Mouse (Mus musculus): Measurements from ENCODE around the gene C130074G19Rik. TPM values are rescaled to one million over a fixed set of nuclear protein-coding genes. Genes with fewer than 3 reads are reported as not detected.

C130074G19Rik gene
- polyA plus RNA-seq, 2 experiments: 1.1 to 7.4 TPM

DNA sequence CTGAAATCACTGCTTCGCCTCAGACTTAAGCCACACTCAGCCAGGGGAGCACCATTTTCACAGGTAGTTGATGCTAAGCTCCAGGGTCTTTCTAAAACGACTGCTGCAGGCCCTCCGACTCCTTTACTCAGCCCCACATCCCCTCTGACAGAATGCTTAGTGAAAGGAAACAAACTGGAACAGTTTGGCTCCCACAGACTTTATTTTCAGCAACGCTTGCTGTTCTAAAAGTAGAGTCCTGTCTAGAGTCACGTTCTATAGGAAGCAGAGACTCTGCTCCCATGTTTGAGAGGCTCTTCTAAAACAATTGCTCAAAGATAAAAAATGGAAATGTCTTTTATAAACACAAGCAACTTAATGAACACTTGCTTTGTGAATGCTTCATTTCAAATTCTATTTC, 37.0 kb upstream of the C130074G19Rik start:
- DNase-seq (ENCODE audit: low read depth in 3 of 3, low spot score in 3 of 3) (no peak), ATAC-seq (ENCODE audit: insufficient read depth) (no peak)
- Histone ChIP-seq H3K4me1 (replicated peaks; ENCODE audit: control insufficient read depth in 2 of 2, insufficient read depth in 2 of 2, low read length in 1 of 2) (no peaks in the 10 kb centered on the region), H3K9ac (replicated peaks) (no peak overlapping the region), H3K36me3 (replicated peaks; ENCODE audit: control insufficient read depth, insufficient read depth, low read depth) (no peaks in the 10 kb centered on the region), H3K9me3 (ENCODE audit: control insufficient read depth, low read length) (no peaks in the 10 kb centered on the region), H3K27me3 (ENCODE audit: control insufficient read depth, insufficient read depth, low read length) (no peaks in the 10 kb centered on the region), H3K27ac (no peak overlapping the region), H3K4me3 (ENCODE audit: insufficient read depth in 1 of 2, low read depth in 2 of 2, low read length in 2 of 2) (no peak overlapping the region), H3K4me2 (ENCODE audit: low read depth) (no peak overlapping the region)
- TF ChIP-seq CTCF (IDR thresholded peaks at IDR 0.05; ENCODE audit: low read depth) (no peak), EP300 (IDR thresholded peaks at IDR 0.05; ENCODE audit: low read depth) (no peak)
- 55% methylated on average over 5 of the region's 5 CpGs for WGBS (ENCODE audit: insufficient replicate concordance)

DNA sequence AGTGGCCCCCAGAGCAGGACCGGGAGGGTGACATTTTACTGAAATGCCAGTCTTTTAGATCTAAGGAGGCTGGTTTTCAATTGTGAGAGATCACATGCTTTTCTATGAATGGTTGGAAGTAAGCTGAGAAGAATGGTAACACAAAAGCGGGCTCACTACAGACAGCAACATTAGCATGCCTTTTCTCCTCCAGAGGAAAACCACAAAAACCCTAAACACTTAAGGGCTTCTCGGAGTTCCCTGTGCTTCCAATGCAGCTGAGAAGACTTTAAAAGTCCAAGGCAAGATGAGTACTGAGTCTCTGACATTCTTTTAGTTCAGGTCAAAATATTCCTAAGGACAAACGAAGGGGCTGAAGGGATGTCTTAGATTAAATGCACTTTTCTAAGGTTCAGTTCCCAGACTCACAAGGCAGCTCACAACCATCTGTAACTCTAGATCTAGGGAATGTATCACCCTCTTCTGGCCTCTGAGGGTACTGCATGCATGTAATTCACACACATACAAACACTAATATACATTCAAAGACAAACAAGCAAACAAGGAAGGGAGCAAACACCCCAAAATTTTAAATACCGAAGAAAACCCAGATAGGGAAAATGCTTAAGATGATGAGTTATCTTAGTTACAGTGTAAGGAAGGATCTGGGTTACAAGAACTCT, 35.3 kb upstream of the C130074G19Rik start:
- H3K4me1 ChIP-seq (replicated peaks; ENCODE audit: control insufficient read depth in 2 of 2, insufficient read depth in 2 of 2, low read length in 1 of 2): no peaks in the 10 kb centered on the region
- WGBS (ENCODE audit: insufficient replicate concordance): 44% methylated on average over 5 of the region's 5 CpGs
- H3K9ac ChIP-seq (replicated peaks): no peak overlapping the region
- ATAC-seq (ENCODE audit: insufficient read depth) (no peak), DNase-seq (ENCODE audit: low read depth in 3 of 3, low spot score in 3 of 3) (no peak)
- no peaks in the 10 kb centered on the region for H3K9me3 ChIP-seq (ENCODE audit: control insufficient read depth, low read length)
- no peak overlapping the region for H3K4me3 ChIP-seq (ENCODE audit: insufficient read depth in 1 of 2, low read depth in 2 of 2, low read length in 2 of 2)
- TF ChIP-seq CTCF (IDR thresholded peaks at IDR 0.05; ENCODE audit: low read depth) (peak; percentile 54; the same call in 1 of the 2 replicates), EP300 (IDR thresholded peaks at IDR 0.05; ENCODE audit: low read depth) (no peak)
- no peak overlapping the region for H3K4me2 ChIP-seq (ENCODE audit: low read depth)
- H3K27me3 ChIP-seq (ENCODE audit: control insufficient read depth, insufficient read depth, low read length): no peaks in the 10 kb centered on the region
- no peak overlapping the region for H3K27ac ChIP-seq
- no peaks in the 10 kb centered on the region for H3K36me3 ChIP-seq (replicated peaks; ENCODE audit: control insufficient read depth, insufficient read depth, low read depth)

DNA sequence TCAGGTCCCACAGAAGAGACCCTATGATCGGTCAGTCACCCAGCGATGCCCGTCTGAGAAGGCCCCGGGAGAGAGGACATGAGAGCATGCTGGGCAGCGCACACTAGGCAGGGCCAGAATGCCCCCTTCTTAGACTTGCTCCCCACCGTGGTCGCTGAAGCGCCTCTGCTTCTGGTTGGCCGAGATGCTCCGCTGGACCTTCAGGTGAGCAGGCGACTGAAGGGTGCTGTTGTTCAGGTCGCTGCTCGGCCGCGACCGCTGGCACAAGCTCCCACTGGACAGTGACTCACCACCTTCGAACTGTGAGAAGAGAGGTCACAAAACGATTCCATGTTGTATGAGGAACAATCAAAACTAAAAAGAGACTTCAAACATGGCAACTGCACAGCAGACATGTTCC, 29.3 kb upstream of the C130074G19Rik start:
- TF ChIP-seq CTCF (IDR thresholded peaks at IDR 0.05; ENCODE audit: low read depth) (no peak), EP300 (IDR thresholded peaks at IDR 0.05; ENCODE audit: low read depth) (no peak)
- H3K4me2 ChIP-seq (ENCODE audit: low read depth): no peak overlapping the region
- H3K36me3 ChIP-seq (replicated peaks; ENCODE audit: control insufficient read depth, insufficient read depth, low read depth): no peaks in the 10 kb centered on the region
- ATAC-seq (ENCODE audit: insufficient read depth): no peak
- no peak overlapping the region for H3K9ac ChIP-seq (replicated peaks)
- WGBS (ENCODE audit: insufficient replicate concordance): 85% methylated on average over 18 of the region's 18 CpGs
- H3K27ac ChIP-seq: no peak overlapping the region
- H3K9me3 ChIP-seq (ENCODE audit: control insufficient read depth, low read length): no peaks in the 10 kb centered on the region
- H3K4me3 ChIP-seq (ENCODE audit: insufficient read depth in 1 of 2, low read depth in 2 of 2, low read length in 2 of 2): no peak overlapping the region
- no peak for DNase-seq (ENCODE audit: low read depth in 3 of 3, low spot score in 3 of 3)
- H3K4me1 ChIP-seq (replicated peaks; ENCODE audit: control insufficient read depth in 2 of 2, insufficient read depth in 2 of 2, low read length in 1 of 2): no peaks in the 10 kb centered on the region
- H3K27me3 ChIP-seq (ENCODE audit: control insufficient read depth, insufficient read depth, low read length): no peaks in the 10 kb centered on the region

DNA sequence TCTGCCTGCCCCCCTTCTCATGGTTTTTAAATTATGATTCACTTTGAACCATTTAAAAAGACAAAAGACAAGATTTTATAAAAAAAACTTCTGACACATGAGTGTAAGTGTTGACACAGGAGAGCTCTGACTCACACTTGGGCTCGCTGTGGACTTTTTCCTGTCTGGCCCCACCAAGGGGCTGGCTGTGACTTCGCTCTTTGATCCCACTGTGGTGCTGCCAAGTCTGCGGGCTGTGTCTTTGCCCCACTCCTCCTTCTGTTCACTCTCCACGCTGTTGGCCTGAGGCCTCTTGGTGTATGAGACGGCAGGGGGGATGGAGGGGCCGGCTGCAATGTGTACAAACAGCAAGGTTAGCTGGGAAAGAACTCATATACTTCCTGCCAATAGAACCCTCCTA, 28.8 kb upstream of the C130074G19Rik start:
- Histone ChIP-seq H3K4me1 (replicated peaks; ENCODE audit: control insufficient read depth in 2 of 2, insufficient read depth in 2 of 2, low read length in 1 of 2) (no peaks in the 10 kb centered on the region), H3K4me2 (ENCODE audit: low read depth) (no peak overlapping the region), H3K27ac (no peak overlapping the region), H3K36me3 (replicated peaks; ENCODE audit: control insufficient read depth, insufficient read depth, low read depth) (no peaks in the 10 kb centered on the region), H3K4me3 (ENCODE audit: insufficient read depth in 1 of 2, low read depth in 2 of 2, low read length in 2 of 2) (no peak overlapping the region), H3K9me3 (ENCODE audit: control insufficient read depth, low read length) (no peaks in the 10 kb centered on the region), H3K9ac (replicated peaks) (no peak overlapping the region), H3K27me3 (ENCODE audit: control insufficient read depth, insufficient read depth, low read length) (no peaks in the 10 kb centered on the region)
- DNase-seq (ENCODE audit: low read depth in 3 of 3, low spot score in 3 of 3) (no peak), ATAC-seq (ENCODE audit: insufficient read depth) (no peak)
- 63% methylated on average over 6 of the region's 6 CpGs for WGBS (ENCODE audit: insufficient replicate concordance)
- TF ChIP-seq EP300 (IDR thresholded peaks at IDR 0.05; ENCODE audit: low read depth) (no peak), CTCF (IDR thresholded peaks at IDR 0.05; ENCODE audit: low read depth) (no peak)

DNA sequence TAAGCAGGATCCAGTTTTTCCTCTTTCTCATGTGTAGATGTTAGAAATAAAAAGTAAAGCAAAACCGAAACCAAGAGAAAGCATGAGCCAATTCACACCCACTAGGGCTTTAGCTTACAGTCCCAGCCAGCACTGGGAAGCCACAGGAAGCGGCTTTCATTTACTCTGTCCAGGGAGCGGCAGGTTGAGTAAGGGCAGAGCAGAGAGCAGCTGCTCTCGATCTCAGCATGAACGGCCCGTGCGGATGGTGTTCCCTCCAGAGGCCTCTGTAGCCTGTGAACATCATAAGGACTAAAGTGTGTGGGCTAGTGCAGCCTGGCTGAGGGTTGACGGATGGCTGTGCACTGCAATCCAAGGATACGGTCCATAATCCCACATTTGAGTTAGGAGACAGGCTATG, 25.5 kb upstream of the C130074G19Rik start:
- H3K4me2 ChIP-seq (ENCODE audit: low read depth): no peak overlapping the region
- H3K27ac ChIP-seq: no peak overlapping the region
- no peaks in the 10 kb centered on the region for H3K36me3 ChIP-seq (replicated peaks; ENCODE audit: control insufficient read depth, insufficient read depth, low read depth)
- no peaks in the 10 kb centered on the region for H3K4me1 ChIP-seq (replicated peaks; ENCODE audit: control insufficient read depth in 2 of 2, insufficient read depth in 2 of 2, low read length in 1 of 2)
- ATAC-seq (ENCODE audit: insufficient read depth) (no peak), DNase-seq (ENCODE audit: low read depth in 3 of 3, low spot score in 3 of 3) (no peak)
- H3K9me3 ChIP-seq (ENCODE audit: control insufficient read depth, low read length): no peaks in the 10 kb centered on the region
- TF ChIP-seq CTCF (IDR thresholded peaks at IDR 0.05; ENCODE audit: low read depth) (no peak), EP300 (IDR thresholded peaks at IDR 0.05; ENCODE audit: low read depth) (no peak)
- H3K4me3 ChIP-seq (ENCODE audit: insufficient read depth in 1 of 2, low read depth in 2 of 2, low read length in 2 of 2): no peak overlapping the region
- WGBS (ENCODE audit: insufficient replicate concordance): 50% methylated on average over 9 of the region's 9 CpGs
- H3K9ac ChIP-seq (replicated peaks): no peak overlapping the region
- H3K27me3 ChIP-seq (ENCODE audit: control insufficient read depth, insufficient read depth, low read length): no peaks in the 10 kb centered on the region

All from liver, embryonic 14.5 days (tissue).